Mouse (Mus musculus) left cerebral cortex, postnatal 4 days (tissue): ENCODE measurements around the gene Ogn. TPM values are rescaled to one million over a fixed set of nuclear protein-coding genes. Genes with fewer than 3 reads are reported as not detected.
"Not testable (repeated sequence)": the region's sequence is repeated elsewhere in the genome, so short reads cannot be mapped to it uniquely, and the experiment has no call there.

ENCODE experiments used
- DNase-seq: peaks from one replicate; pipeline ENCODE4 v3.0.0-alpha.2; 2022
- intact Hi-C: fragments of 180-260 bp; cut with DNase I; formaldehyde crosslinking; loops from one replicate; pipeline ENCODE4 v1.15.1; 2025
- total RNA-seq, 2 experiments: library from RNA; stranded (reverse); gene quantifications; 2 replicates each; pipeline ENCODE4 v1.2.3; 2021

Ogn gene
- 10 to 100 TPM; 11.3 to 11.4 TPM for total RNA-seq

DNA sequence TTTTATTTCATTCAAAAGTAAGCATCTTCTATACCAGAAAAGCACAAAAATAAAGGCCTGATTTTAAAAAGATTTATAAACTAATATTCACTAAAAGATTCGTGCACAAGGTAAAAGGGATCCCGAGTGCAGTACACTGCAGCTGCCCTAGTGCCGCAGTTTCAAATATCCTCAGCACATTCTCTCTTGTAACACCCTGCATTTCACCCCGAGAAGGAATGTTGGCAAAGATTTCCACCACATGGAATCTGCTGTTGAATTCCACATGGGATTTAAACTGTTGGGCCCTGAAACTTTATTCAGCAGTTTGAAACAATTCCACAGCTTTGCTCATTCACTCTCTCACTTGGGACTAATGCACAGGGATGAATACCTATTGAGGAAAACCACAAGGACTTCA lies at the start of gene Ogn:
Gene Ogn, plus strand, starts transcription at position 333 of the 400 bp plus-strand sequence.
- no peak for DNase-seq
- intact Hi-C loops, result no loop called here

DNA sequence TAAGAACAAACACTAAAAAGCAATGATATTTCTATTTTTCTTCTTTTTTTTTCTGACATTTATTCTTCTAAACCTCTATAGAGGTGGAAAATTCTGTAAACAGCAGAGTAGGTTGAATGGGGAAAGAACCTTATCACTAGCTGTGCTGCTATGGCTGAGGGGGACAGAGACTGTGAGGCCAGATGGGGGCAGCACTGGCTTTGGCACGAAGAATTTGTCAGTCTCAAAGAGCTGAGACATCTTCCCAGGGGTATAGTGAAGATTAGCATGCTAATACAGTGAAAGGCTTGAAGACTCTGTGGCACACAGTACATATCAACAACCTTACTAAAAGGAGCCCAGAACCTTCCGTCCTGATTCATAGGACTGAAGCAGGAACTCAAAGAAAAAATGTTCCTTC lies 48.7 kb upstream of the Ogn start:
- DNase-seq, result peak; percentile 35
- intact Hi-C loops, result no loop called here

DNA sequence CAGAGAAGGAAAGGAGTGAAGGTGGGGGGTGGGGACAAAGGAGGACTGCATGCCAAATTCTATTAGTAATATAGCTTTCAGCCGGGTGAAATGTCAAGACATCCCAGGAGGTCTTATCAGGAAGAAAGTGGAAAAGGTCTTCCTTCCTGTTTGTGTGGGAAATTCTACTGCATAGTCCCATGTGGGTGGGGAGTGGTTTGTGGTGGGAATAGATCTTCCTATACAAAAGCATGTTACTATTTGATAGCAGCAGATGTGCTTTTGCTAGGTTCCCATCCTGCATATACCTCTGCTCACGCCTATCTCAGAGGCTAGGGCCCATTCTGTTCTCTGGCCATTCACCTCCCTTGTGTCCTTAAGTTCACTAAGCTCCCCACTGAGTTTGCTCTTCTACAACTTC lies 47.0 kb upstream of the Ogn start:
- DNase-seq, result no peak
- intact Hi-C loops, result no loop called here

DNA sequence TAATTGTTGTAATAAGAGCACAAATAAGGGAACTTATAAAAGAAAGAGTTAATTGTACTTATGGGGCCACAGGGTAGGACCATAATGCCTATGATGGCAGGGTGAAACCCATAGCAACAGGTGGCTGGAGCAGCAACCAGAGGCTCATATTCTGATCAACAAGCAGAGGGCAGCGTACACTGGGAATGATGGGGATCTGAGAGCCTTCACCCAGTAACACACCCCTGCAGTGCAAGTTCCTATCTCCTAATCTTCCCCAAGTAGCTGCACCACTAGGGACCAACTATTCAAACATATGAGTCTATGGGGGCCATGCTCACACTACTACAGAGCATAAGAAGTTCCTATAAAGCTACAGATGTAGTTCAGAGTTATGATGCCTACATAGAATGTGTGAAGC lies 43.5 kb upstream of the Ogn start:
- intact Hi-C loops, result no loop called here

DNA sequence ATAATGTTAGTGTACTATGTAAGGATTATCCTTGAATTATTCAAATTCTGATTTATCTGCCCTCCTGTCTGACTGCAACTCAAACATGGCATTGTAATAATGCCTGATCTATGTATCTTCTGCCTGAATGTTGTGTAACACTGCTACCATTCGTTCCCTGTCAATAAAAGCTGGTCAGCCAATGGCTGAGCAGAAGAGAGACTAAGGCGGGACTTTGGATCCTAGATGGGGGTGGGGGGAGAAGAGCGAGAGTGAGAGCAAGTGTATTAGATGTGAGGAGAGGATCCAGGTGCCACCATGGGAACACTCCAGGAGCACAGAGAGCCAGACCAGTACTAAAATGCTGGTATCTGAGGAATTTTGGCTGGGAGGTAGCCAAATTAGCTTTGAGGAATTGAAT lies 37.5 kb upstream of the Ogn start:
- DNase-seq, result no peak
- intact Hi-C loops, result no loop called here

More for the DNA sequence above, 43.5 kb upstream of the Ogn start:
- no peak for DNase-seq

DNA sequence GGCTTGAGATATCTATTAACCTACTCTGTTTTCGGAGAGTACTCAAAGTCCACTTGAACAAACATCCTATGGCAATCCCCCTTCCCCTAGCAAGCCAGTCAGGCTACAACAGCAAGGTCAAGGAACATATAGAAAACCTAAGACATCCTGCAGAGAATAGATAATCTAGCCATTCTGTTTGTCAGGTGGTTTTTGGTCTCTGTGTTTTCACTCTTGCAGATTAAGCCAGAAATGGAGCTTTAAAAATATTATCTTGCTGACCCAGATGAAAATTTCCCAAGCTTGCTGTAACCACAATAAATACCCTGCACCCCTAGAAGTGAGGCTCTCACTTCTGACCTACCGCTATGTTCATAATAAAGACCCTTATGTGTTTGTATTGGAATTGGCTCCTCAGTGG lies 36.4 kb upstream of the Ogn start:
- no peak for DNase-seq
- intact Hi-C loops, result no loop called here

DNA sequence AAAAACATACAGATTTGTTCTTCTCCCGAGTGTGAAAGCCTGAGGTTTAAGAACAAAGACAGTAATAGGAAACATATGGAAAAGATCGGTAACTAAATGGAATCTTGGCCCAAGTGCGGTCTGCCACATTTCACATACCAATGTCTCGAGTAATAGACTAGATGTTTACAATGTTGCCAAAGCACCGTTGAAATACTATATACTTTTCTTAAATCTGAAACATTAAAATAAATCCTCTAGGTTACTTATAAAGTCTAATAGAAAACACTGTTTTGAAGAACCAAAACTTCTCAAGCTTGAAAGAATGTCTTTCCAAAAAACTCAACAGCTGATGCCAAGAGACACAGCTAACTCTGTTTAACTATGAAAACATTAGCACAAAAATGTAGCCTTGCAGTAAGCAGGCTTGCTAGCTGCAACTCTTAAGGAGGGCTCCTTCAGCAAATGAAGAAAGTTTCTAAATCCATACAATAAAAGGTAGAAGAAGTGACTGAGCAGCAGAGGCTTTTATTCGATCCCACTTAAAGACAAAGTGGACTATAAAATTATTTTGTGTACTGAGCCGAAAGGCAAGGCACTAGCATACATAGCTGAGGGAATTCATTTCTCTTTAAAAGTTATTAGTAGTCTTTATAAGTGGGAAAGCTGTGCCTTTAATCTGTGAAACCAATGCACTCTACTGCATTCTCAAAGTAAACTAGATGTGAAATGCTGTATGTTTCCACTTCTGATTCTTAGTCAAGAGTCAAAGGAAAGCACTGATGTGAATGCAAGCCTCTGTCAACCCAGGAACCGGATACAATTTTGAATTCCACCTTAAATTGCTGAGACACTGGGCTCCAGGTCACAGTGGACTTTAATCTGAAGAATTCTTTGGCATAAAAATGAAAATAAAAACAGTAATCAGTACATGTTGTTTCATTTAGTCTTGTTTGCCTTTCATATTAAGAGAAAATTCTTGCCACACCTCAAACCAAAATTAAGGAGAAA lies 26.0 kb upstream of the Ogn start, which contains the start of gene Omd:
Gene Omd, plus strand, starts transcription at position 922 of the 990 bp plus-strand sequence.
- intact Hi-C loops, result no loop called here

DNA sequence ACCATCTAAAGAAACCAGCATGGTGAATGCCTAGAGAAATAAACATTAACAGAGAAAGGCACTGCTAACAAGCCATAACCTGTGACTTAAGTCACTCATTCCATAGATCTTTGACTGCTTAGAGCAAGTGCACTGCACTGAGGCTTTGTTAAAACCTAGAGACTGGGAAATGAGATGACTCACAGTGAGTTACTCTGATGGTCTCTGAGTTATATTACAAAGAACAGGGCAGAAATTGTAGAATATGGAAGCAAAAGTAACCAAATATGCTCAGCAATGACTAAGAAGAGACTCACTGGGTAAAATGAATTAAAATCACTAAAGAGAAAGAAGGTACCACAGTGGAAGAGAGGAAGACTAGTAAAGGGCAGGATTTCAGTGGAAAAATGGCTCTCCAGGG lies 24.0 kb upstream of the Ogn start:
- intact Hi-C loops, result no loop called here

More for the DNA sequence above, 26.0 kb upstream of the Ogn start, which contains the start of gene Omd:
- DNase-seq, result no peak

DNA sequence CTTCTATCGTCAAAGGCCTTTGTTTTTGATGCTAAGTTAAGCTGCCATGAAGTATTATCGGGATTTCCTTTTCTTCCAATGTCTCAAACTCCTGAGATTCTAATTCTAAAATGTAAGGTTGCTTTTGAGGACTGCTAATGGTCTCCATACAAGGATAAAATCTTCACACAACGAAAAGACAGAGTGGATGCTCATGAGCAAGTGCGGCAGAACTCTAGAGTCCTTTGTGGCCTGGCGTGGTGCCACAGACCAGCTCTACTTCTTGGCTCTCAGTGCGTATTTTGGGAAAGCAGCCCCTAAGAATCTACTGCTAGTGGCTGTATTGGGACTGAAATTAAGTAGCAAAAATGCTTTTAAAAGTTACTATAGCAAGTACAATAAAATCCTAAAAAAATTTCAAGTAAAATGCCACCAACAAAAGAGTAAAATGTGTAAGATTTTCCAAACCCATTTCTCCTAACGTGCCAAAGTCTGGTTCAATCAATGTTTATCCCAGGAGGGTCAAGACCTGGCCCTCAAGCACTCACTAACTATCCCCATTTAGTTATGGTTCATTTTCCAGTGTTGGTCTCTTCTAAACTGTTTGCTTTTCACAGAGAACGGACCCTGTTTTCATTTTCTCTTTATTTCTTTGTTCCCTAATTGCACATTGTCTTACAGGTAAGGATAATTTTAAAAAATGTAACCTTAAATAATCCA lies 23.4 kb upstream of the Ogn start:
- intact Hi-C loops, result no loop called here
- peak; percentile 23 for DNase-seq

More for the DNA sequence above, 24.0 kb upstream of the Ogn start:
- no peak for DNase-seq

DNA sequence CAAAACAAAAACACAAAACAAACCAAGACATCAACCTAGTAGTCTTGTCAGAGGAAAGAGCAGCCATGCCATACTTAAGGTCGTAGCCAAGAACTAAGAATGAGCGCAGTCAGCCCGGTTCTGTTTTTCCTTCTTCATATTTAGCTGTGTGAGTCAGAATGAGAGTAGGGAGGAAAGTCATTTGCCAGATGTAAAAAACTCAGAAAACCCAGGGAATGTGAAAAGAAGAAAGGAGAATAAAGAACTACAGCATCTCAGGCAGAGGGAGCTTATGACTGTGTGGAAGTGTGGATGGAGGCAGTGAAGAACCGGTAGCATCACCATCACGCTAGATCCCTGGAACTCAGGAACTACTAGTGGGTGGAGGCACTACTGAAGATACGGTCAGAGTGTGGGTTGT lies 21.8 kb upstream of the Ogn start:
- intact Hi-C loops, result no loop called here

DNA sequence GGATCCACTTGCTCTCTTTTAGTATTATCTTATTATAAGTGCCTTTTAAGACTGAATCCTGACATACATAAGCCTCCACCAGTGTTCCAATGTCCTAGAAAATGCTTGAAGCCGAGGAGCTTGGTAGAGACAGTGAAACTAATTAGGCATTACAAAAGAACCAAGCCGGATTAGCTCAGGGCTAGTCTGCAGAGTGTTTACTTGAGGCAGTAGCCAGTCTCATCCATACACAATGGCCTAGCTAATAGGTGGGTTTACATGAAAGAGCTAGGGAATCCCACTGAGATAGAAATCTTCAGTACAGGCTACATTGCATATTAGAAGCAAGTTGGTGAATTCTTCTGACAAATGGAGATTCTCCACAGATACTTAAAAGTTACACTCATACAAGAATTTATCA lies 5.3 kb upstream of the Ogn start:
- DNase-seq, intact Hi-C loops: not testable (repeated sequence)

More for the DNA sequence above, 21.8 kb upstream of the Ogn start:
- no peak for DNase-seq

DNA sequence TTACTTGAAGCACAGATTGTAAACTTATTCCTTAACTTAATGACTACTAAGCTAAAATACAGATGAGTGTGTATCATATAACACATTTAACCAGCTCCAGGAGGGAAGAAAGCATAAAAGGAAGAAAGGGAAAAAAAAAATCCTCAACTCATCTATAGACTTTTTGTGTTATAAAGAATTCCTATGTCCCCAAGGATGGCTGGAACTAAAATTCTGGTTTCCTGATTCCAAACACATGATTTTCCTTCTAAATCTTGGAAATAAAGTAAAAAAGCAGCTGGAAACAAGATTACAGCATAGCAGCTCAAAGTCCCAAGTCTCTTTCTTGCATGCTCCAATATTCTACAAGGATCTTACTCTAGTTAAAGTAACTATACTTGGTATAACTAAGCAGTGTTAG lies 4.2 kb upstream of the Ogn start:
- intact Hi-C loops, result no loop called here
- DNase-seq, result no peak

DNA sequence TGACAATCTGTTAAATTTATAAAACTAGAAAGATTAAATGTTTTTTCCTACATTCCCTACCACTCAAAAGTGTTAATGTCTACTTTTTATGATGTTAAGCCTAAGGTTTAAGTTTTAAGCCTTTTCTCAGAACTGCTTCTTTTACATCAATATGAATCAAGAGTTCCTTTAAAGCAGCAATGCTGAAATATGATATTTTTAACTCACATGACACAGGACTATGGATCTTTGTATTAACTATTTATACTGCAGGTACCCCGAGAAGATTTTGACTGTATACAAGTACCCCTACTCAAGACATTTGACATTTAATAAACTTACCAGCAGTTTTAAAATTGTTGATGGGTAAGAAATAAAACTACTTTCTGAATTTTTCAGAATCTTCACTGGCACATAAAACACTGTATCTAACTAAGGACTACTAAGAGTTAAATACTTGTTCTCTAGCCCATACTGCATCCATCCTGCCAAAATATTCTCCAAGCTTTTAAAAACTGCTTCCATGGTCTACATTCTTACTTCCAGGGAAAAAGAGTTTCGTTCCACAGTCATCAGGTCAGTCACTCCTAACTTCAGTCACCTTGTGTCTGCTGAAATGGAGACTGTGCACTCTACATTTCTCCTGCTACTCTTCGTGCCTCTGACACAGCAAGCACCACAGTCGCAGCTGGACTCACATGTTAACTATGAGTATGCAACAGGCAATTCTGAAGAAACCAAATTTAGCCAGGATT lies 910 bp downstream of the Ogn start:
- DNase-seq, result no peak
- intact Hi-C loops, result no loop called here

DNA sequence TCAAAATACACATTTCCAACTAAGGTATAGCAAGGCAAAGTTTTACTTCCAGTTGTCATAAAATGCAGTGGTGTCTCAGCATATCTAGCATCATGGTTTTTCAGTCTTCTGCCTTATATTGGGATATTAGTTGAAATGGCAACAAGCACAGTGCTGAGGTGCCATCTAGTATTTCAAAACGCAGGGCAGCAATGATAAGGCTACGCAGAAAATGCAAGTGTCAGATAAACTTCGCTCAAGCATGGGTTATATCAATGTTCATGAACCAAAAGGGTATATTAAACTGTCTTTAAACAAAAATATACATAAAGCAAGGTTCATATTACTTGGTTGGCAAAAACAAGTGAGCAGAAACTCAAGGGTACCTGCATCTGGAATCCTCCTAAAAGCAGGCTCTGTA lies 9.2 kb downstream of the Ogn start:
- DNase-seq, result no peak
- intact Hi-C loops, result no loop called here

DNA sequence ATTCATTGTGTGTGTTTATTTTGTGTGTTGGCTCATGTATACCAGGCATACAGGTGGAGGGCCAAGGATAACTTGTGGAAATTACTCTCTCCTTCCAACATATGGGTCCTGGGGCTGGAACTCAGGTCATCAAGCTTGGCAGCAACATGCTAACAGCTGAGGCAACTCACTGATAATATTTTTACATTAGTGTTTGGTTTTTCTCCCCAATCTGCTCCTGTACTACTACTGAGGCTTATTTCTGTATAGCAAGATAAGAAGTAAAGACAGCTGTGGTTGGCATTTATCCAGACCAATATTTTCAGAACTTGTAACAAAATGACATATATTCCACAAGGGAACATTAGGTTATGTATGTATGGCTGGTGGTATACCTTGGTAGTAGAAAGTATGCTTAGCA lies 10.5 kb downstream of the Ogn start:
- DNase-seq, result no peak
- intact Hi-C loops, result no loop called here

DNA sequence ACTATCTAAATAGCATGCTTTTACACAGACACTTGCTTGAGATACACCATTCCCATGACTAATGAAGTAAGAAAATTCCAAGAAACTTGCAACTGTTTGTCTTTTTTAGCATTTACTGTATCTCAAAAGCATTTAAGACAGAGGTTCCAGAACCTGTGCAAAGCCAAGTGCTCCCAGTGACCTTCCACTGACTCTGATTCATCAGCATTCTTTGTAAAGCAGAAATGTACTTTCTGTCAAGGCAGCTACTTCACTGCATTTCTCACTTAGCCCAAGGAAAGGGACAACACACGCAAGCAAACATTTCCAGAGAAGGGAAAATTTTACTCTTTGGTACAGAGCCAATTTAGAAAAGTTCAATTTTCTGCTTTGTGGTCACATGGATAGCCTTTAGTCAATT lies 15.4 kb downstream of the Ogn start:
- DNase-seq, result no peak
- intact Hi-C loops, result no loop called here

DNA sequence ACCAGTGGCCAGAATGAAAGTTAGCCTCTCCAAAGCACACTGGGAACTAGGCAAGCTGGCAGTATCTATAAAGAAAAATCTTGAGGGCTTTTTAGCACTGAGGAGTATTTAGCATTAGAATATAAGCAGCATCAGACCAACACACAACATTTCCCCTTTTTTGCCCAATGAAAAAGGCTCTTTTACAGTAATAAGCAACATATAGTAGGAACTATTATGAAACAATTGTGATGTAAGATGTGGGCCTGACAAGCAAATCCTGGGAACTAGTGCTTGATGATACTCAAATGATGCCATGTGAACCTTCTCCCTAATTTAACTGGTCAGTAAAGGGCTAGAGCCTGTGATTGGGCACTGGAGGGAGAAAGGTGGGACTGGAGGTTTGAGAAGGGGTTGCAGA lies 20.3 kb downstream of the Ogn start:
- DNase-seq, result no peak
- intact Hi-C loops, result no loop called here

DNA sequence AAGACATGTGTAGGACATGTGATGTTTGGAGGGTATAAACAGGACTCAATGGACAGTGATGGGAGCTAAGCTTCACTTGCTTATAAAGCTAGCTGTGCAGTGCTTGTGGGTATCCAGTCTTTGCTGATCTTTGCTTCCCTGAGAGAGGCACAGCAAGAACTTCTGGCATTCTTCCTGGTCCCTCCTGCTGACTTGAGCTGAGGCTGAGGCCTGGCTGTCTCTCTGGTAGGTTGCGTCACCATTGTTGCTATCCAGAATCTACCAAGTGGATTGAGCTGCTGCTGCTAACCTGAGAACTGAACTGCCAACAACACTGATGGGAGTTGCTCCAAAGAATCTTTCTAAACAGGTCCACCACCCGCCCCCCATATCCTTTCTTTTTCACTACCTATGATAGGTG lies 21.2 kb downstream of the Ogn start:
- DNase-seq, result no peak
- intact Hi-C loops, result no loop called here

DNA sequence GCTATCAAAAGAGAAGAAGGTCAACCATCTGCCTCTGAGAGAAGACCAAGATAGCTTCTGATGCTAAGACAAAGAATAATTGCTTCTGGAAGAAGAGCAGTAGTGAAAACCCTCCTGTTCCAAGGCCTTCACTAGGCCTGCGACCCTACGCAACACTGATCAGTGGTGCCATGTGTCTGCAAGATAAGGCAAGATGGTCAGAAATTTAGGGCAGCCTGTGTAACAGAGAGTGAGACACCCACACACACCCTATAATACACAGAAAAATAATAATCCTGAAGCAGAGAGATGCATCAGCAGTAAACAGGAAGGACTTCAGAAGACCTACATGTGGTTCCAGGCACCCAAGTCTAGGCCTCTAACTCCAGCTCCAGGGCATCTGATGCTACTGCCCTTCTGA lies 32.1 kb downstream of the Ogn start:
- intact Hi-C loops, result no loop called here
- DNase-seq, result no peak

DNA sequence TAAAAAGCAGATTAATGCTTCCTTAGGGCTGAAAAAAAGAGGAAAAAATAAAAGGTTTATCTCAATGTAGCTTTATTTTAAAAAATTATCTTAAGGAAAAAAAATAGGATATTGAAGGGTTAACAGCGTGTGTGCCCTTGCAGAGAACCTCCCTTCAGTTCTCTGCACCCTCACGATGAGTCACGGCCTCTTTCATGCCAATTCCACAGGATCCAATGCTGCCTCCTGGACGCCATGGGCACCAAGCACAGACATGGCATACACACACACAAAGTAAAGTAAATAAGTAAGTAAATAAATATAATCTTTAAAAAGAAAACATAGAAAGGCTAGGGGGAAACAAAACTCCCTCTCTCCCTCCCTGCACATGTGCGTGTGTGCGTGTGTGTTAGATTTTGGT lies 34.8 kb downstream of the Ogn start:
- no peak for DNase-seq
- intact Hi-C loops, result no loop called here

DNA sequence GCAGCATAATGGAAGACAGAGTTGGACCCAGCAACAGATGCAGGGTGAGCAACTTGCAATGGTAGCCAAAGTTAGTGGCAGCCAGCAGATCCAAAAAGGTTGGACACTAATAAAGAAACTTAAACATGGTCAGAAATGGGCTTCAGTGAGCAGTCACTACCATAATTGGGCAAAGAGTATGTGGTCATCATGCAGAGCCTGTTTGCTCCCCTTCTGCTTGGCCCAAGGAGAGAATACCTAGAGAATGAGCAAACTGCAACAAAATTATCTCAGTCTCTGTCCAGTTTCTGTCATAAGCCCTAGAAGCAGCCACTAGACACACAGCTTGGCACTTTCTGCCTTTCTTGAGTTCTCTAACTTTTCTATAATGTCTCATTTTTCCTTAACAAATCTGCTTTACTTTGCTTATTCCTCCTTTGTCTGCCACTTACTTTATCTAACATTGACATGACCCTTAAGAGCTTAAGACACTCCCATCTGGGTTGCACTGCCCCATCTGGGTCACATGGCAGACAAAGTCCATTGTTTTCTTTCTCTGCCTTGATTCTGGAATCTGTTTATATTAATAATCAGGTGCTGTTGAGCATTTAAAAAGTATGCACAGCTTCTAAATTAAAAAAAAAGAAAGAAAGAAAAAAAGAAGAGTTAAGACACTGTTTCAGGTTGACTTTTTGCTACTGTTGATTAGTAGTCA lies 36.0 kb downstream of the Ogn start:
- no peak for DNase-seq
- intact Hi-C loops, result no loop called here
